Mouse (Mus musculus): ENCODE measurements at regions not wholly inside any gene's neighbourhood (a gene's known extent, or its start where the extent isn't known, plus 50 kb on each side); places are given as distances from the start of the nearest gene placed in this dataset.

DNA sequence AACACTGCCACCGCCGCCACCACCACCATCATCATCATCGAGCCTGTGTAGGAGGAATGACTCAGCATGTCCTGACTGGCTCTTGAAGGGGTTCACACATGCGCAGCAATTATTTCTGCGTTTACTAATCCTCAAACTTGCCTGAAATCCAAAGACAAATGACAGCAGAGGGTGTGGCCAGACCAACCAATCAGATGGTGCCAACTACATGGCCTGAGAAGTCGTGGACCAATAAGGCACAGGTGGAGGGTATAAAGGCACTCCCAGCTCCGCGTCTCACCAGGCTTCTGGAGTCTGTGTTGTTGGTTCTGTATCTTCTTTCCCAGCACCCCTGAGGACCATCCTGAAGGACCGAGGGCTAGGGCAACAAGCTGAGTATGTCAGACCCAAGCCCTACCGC is 123.1 kb upstream of the Eomes start:
- no peak for TF ChIP-seq CTCF (IDR thresholded peaks at IDR 0.05; ENCODE audit: low read depth)
- WGBS = 94% methylated on average over 10 of the region's 10 CpGs

DNA sequence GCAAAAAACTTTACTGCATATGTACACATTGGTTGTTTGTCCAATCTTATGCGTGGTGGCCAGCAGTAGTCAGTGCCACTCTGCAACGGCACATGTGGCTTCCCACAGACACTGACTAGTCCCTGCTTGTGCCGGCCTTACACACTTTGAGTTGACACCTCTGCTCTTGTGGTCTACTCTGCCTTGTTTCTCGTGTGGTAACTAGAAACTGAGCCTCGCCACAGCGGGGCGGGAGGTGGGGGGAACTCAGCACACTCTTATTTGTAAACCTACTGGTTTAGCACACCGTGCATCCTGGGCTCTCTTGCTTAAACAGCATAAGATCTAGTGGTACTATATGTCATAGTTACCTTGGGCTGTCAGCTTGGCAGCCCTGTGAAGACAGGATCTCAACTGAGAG is 120.6 kb upstream of the Eomes start:
- no peak overlapping the region for H3K27ac ChIP-seq (ENCODE audit: low read depth, low read length)
- 92% methylated on average over 8 of the region's 8 CpGs for WGBS
- no peak overlapping the region for H3K9ac ChIP-seq (ENCODE audit: low read depth, low read length)
- TF ChIP-seq CTCF (IDR thresholded peaks at IDR 0.05; ENCODE audit: low read depth) = no peak
- no peak overlapping the region for H3K4me3 ChIP-seq (ENCODE audit: low read depth, low read length)
- H3K9me3 ChIP-seq (ENCODE audit: control insufficient read depth) = no peaks in the 10 kb centered on the region
- H3K4me2 ChIP-seq (replicated peaks; ENCODE audit: low read depth) = no peak overlapping the region
- no peaks in the 10 kb centered on the region for H3K4me1 ChIP-seq (replicated peaks; ENCODE audit: control insufficient read depth, insufficient read depth, low read length)
- ATAC-seq = no peak
- H3K36me3 ChIP-seq (ENCODE audit: control insufficient read depth, insufficient read depth) = no peaks in the 10 kb centered on the region
- no peaks in the 10 kb centered on the region for H3K27me3 ChIP-seq (replicated peaks; ENCODE audit: control insufficient read depth, insufficient read depth, low read length)

More for the DNA sequence above, 123.1 kb upstream of the Eomes start:
- H3K4me3 ChIP-seq (ENCODE audit: low read depth, low read length) = no peak overlapping the region
- H3K36me3 ChIP-seq (ENCODE audit: control insufficient read depth, insufficient read depth) = no peaks in the 10 kb centered on the region
- H3K4me1 ChIP-seq (replicated peaks; ENCODE audit: control insufficient read depth, insufficient read depth, low read length) = no peaks in the 10 kb centered on the region
- H3K9me3 ChIP-seq (ENCODE audit: control insufficient read depth) = no peaks in the 10 kb centered on the region
- H3K9ac ChIP-seq (ENCODE audit: low read depth, low read length) = no peak overlapping the region
- no peak overlapping the region for H3K4me2 ChIP-seq (replicated peaks; ENCODE audit: low read depth)
- no peak overlapping the region for H3K27ac ChIP-seq (ENCODE audit: low read depth, low read length)
- no peak for ATAC-seq
- no peaks in the 10 kb centered on the region for H3K27me3 ChIP-seq (replicated peaks; ENCODE audit: control insufficient read depth, insufficient read depth, low read length)

DNA sequence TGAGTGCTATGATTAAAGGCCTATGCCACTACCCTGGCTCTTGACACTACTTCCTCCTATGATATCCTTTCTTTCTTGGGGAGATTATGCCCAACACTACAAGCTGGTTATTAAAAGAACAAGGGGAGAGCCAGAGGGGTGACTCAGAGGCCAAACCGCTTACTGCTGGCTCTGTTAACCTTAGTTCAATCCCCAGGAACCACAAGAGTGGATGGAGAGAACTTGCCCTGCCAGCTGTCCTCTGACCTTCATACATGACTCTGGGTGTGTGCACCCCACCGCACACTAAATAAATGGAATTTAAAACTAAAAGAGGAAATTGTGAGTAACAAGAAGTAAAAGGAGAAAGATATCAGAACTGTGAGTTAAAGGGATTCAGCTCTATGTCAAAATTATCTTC is 114.1 kb upstream of the Eomes start:
- no peaks in the 10 kb centered on the region for H3K36me3 ChIP-seq (ENCODE audit: control insufficient read depth, insufficient read depth)
- H3K27me3 ChIP-seq (replicated peaks; ENCODE audit: control insufficient read depth, insufficient read depth, low read length) = no peaks in the 10 kb centered on the region
- no peaks in the 10 kb centered on the region for H3K9me3 ChIP-seq (ENCODE audit: control insufficient read depth)
- H3K9ac ChIP-seq (ENCODE audit: low read depth, low read length) = no peak overlapping the region
- ATAC-seq = no peak
- no peaks in the 10 kb centered on the region for H3K4me1 ChIP-seq (replicated peaks; ENCODE audit: control insufficient read depth, insufficient read depth, low read length)
- no peak for TF ChIP-seq CTCF (IDR thresholded peaks at IDR 0.05; ENCODE audit: low read depth)
- WGBS = 85% methylated on average over 2 of the region's 2 CpGs
- H3K4me3 ChIP-seq (ENCODE audit: low read depth, low read length) = no peak overlapping the region
- no peak overlapping the region for H3K4me2 ChIP-seq (replicated peaks; ENCODE audit: low read depth)
- no peak overlapping the region for H3K27ac ChIP-seq (ENCODE audit: low read depth, low read length)

DNA sequence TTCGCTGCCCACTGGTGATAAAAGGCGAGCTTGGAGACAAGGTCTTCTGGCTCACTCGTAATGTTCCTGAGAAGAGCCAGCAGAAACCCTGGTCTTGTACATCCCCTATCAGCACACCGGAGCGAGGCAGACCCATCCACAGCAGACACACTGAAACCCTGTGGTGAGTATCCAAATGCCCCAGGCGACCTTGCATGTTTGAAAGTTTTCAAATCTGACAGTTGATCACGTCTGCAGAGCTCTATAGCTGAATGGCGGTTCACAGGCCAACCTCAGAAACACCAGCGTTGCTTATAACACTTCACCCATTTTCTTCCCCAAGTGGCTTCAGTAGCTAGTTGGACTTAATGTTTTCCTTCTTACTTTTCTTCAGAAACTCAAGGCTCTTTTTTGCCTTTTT is 112.6 kb upstream of the Eomes start:
- H3K9me3 ChIP-seq (ENCODE audit: control insufficient read depth) = no peaks in the 10 kb centered on the region
- no peak overlapping the region for H3K27ac ChIP-seq (ENCODE audit: low read depth, low read length)
- H3K4me1 ChIP-seq (replicated peaks; ENCODE audit: control insufficient read depth, insufficient read depth, low read length) = no peaks in the 10 kb centered on the region
- no peaks in the 10 kb centered on the region for H3K27me3 ChIP-seq (replicated peaks; ENCODE audit: control insufficient read depth, insufficient read depth, low read length)
- 81% methylated on average over 9 of the region's 9 CpGs for WGBS
- no peak overlapping the region for H3K4me2 ChIP-seq (replicated peaks; ENCODE audit: low read depth)
- no peak for ATAC-seq
- no peak overlapping the region for H3K4me3 ChIP-seq (ENCODE audit: low read depth, low read length)
- TF ChIP-seq CTCF (IDR thresholded peaks at IDR 0.05; ENCODE audit: low read depth) = no peak
- H3K36me3 ChIP-seq (ENCODE audit: control insufficient read depth, insufficient read depth) = no peaks in the 10 kb centered on the region
- H3K9ac ChIP-seq (ENCODE audit: low read depth, low read length) = no peak overlapping the region

DNA sequence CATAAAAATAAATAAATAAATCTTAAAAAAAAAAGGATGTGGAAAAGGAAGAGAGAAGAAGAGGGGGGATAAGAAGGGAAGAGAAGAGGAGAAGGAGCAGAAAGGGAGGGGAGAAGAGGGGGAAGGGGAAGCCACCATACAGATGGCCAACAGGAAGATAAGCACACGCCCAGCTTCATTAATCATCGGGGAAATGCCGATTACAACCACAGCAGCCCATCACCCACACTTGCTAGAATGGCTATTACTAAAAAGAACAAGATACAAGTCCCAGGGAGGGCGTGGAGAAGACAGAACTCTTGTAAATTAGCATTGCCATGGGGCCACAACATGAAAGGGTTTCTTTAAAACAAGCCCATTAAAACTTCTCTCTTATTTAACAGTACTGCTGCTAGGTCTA is 110.7 kb upstream of the Eomes start:
- H3K4me1 ChIP-seq (replicated peaks; ENCODE audit: control insufficient read depth, insufficient read depth, low read length) = no peaks in the 10 kb centered on the region
- no peaks in the 10 kb centered on the region for H3K27me3 ChIP-seq (replicated peaks; ENCODE audit: control insufficient read depth, insufficient read depth, low read length)
- no peak for TF ChIP-seq CTCF (IDR thresholded peaks at IDR 0.05; ENCODE audit: low read depth)
- no peak overlapping the region for H3K27ac ChIP-seq (ENCODE audit: low read depth, low read length)
- H3K4me2 ChIP-seq (replicated peaks; ENCODE audit: low read depth) = no peak overlapping the region
- H3K4me3 ChIP-seq (ENCODE audit: low read depth, low read length) = no peak overlapping the region
- no peaks in the 10 kb centered on the region for H3K36me3 ChIP-seq (ENCODE audit: control insufficient read depth, insufficient read depth)
- H3K9ac ChIP-seq (ENCODE audit: low read depth, low read length) = no peak overlapping the region
- WGBS = 63% methylated on average over 4 of the region's 4 CpGs
- no peak for ATAC-seq
- H3K9me3 ChIP-seq (ENCODE audit: control insufficient read depth) = no peaks in the 10 kb centered on the region

DNA sequence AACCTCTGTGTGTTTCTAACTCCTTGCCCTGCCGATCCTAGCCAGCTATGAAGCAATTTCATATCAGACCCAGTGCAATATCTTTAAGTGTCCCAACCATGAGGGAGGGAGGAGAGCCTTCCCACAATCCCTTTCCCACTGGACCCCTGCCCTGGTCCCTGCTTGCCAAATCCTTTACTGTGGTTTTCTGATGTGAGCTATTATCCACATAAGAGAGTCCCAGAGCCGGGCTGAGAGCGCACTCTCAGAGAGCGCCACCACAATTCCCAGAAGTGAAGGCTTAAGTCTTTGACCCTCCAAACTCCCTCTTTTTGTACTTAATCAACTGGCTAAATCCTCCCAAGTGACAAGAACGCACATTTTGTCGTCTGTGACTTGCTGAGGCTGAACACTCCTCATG is 107.4 kb upstream of the Eomes start:
- 79% methylated on average over 6 of the region's 6 CpGs for WGBS
- Histone ChIP-seq H3K9me3 (ENCODE audit: control insufficient read depth) (no peaks in the 10 kb centered on the region), H3K36me3 (ENCODE audit: control insufficient read depth, insufficient read depth) (no peaks in the 10 kb centered on the region), H3K4me1 (replicated peaks; ENCODE audit: control insufficient read depth, insufficient read depth, low read length) (no peaks in the 10 kb centered on the region), H3K27me3 (replicated peaks; ENCODE audit: control insufficient read depth, insufficient read depth, low read length) (no peaks in the 10 kb centered on the region), H3K4me3 (ENCODE audit: low read depth, low read length) (no peak overlapping the region), H3K9ac (ENCODE audit: low read depth, low read length) (no peak overlapping the region), H3K27ac (ENCODE audit: low read depth, low read length) (no peak overlapping the region), H3K4me2 (replicated peaks; ENCODE audit: low read depth) (no peak overlapping the region)
- ATAC-seq = no peak
- no peak for TF ChIP-seq CTCF (IDR thresholded peaks at IDR 0.05; ENCODE audit: low read depth)

DNA sequence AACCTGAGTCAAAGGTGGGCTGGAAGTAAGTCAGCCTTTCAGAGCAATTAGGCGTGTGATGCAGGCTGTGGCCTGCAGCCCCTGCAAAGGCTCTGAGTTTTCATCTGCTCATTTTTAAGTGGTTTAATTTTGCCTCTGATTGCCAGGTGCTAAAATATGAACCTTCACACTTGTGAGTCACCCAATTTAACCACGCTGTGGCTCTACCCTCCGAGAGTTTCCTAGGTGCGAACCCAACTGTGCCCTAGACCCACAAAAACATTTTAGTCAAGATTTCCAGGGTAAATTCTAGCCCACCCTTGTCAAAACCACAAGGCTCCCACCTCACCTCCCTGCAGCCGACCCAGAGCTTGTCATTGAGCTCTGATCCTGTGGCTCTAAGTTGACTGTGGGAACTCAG is 103.3 kb upstream of the Eomes start:
- Histone ChIP-seq H3K9ac (ENCODE audit: low read depth, low read length) (no peak overlapping the region), H3K36me3 (ENCODE audit: control insufficient read depth, insufficient read depth) (no peaks in the 10 kb centered on the region), H3K9me3 (ENCODE audit: control insufficient read depth) (no peaks in the 10 kb centered on the region), H3K27ac (ENCODE audit: low read depth, low read length) (no peak overlapping the region), H3K27me3 (replicated peaks; ENCODE audit: control insufficient read depth, insufficient read depth, low read length) (no peaks in the 10 kb centered on the region), H3K4me3 (ENCODE audit: low read depth, low read length) (no peak overlapping the region), H3K4me1 (replicated peaks; ENCODE audit: control insufficient read depth, insufficient read depth, low read length) (no peaks in the 10 kb centered on the region), H3K4me2 (replicated peaks; ENCODE audit: low read depth) (no peak overlapping the region)
- 83% methylated on average over 5 of the region's 5 CpGs for WGBS
- no peak for TF ChIP-seq CTCF (IDR thresholded peaks at IDR 0.05; ENCODE audit: low read depth)
- no peak for ATAC-seq
